Mouse (Mus musculus) large intestine, adult 2 months (tissue): ENCODE measurements around the gene Klc1. TPM values are rescaled to one million over a fixed set of nuclear protein-coding genes. Genes with fewer than 3 reads are reported as not detected.

Experiments
- DNase-seq: peaks from one replicate; pipeline ENCODE4 v3.0.0-alpha.2; 2012; ENCODE audit warnings: low read depth, low spot score
- WGBS: fragments of 180-500 bp; shearing (Covaris S2); methylation state at CpG from one replicate; pipeline ENCODE4 v1.1.7; 2018; 5-methylcytosine and 5-hydroxymethylcytosine counted together
- polyA plus RNA-seq: library from polyadenylated mRNA; depleted of rRNA; stranded (reverse); fragments of >200 nt; gene quantifications from 2 replicates; pipeline ENCODE4 v1.2.3, GENCODE M21; 2012

The Klc1 gene
- polyA plus RNA-seq, 1 experiment: 34.2 TPM

DNA sequence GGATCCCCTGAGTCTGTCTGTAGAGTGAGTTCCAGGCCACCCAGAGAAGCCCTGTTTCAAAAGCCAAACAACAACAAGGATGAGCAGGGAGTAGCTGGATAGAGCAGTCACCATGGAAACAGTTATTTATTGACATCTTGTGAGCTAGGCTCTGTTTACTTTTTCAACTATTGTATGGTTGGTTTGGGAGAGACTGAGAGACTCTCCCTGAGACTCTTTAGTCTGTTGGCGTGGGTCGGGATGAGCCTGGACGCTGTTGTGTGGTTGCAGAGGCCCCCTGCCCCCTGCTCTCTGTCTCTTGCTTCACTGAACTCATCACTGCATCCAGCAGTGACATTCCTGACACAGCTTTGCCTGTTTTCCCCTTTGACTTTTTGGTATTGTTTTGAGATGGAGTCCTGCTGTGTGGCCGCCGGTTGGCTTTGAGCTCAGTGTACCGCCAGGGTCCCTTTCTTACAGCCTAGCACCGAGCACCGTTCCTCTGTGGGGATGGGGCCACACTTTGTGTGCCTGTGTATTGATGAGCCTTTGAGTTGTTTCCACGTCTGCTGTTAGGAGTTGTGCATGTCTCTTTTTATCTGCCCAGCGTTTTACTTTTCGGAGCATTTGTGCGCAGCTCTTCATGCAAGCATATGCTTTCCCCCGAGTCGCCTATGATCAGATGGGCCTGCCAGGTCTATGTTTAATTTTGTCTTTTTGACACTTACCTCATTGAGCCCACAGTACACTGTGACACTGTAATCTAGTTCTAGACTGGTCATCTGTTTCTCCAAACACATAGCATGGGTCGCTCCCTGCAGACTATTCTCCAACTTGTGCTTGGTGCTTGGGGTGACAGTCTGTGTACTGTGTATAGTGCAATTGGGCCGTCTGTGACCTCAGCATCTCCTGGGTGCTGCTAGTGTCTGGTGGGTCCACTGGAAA lies 7.9 kb downstream of the Klc1 start:
- DNase-seq: no peak
- 69% methylated on average over 16 of the region's 16 CpGs for WGBS

DNA sequence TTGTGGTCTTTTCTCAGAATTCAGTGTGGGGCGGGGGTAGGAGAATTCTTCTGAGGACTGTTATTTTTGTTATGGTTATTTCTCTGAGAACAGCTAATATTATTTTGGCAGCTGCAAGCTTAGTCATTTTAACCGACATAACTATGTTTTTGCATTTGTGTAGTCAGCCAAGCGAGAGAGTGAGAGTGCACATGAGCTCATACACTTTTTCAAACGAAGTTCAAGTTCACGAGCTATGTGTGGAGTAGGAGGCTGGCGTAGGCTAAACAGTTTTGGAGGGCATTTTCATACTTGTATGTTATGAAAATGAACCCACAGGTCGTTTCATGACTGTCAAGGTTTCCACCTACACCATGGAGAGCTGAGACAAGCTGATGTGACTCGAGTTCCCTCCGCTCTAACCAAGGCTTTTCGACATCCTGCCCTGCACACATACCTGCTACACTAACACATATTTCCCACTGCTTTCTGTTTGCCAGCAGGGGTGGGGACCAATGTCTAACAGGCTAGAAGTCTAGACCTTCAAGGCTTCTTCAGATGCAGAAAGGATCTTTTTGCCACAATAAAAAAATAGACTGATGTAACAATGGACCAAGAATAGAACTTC lies 9.8 kb downstream of the Klc1 start:
- DNase-seq: no peak
- 71% methylated on average over 10 of the region's 10 CpGs for WGBS

DNA sequence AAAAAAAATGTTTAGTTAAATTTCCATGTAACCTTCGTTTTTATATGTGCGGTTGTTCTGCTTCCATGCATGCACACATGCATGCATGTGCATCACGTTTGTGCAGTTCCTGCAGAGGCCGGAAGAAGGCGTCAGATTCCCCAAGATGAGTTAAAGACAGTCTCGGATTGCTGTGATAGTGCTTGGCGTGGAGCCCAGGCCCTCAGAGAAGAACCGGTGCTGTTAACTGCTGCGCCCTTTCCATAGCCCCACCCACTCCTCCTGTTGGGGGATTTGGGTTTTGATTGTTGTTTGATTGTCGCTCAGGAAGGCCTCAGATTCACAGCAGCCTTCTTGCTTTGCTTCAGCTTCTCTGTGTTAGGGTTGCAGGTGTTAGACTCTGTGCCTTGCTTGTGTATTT lies 10.7 kb downstream of the Klc1 start:
- no peak for DNase-seq
- WGBS: 13% methylated on average over 10 of the region's 10 CpGs

DNA sequence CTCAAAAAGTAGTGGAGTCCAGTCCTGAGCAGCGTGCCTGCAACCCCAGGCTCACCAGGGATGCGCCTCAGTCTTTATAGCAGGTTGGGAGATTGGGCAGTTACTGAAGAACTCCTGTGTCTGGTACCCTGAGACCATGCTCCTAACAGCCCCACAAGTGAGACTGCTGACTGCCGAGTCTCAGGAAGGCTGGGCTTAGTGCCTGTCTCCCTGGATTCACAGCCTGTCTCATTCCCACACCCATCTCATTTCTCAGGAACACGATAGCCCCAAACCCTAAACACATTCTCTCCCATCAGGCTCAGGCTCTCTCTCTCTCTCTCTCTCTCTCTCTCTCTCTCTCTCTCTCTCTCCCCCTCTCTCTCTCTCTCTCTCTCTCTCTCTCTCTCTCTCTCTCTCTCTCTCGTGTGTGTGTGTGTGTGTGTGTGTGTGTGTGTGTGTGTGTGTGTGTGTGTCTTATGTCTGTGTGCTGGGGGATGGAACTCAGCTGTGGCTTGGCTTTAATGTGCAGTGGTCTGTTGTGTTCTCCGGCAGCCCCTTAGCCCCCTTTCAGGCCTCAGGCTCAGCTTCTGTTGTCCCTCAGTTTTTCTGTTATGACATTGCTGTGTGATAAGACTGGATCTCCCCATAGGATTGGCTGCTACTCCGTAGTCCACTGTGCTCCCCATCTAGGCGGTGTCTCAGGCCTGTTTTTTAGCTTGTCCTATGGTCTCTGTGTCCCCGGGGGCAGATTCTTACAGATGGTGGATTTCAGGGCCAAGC lies 11.3 kb downstream of the Klc1 start:
- no peak for DNase-seq
- WGBS: 51% methylated on average over 8 of the region's 9 CpGs

DNA sequence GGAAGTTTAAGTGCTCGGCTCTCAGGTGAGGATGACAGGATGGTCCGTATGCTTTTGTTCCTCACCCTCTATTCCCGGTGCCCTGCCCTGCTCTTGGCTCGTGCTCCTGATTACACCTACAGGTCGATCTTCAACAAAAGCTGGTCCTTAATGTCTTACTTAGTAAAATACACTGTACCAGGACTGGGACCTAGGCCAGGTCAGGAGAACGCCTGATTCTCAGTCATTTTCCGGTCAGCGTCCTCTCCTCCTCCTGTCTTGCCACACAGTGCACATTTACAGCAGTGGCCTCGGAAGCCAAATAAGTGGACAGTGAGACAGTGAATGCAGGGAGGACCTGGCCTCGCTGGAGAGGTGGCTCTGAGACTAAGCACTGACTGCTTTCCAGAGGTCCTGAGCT lies 12.0 kb downstream of the Klc1 start:
- no peak for DNase-seq
- 76% methylated on average over 10 of the region's 10 CpGs for WGBS

DNA sequence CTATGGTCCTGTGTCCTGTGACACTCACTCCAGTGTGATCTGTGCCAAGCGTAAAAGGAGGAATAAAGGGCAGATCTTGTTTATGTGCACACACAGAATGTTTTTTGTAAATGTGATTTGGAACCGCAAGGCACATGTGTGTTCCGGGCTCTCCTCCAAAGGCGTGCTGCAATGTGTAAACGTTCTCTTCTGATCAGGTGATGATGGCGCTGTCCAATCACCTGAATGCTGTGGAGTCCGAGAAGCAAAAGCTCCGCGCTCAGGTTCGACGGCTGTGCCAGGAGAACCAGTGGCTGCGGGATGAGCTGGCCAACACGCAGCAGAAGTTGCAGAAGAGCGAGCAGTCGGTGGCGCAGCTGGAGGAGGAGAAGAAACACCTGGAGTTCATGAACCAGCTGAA lies 15.5 kb downstream of the Klc1 start:
- 81% methylated on average over 16 of the region's 16 CpGs for WGBS
- no peak for DNase-seq

DNA sequence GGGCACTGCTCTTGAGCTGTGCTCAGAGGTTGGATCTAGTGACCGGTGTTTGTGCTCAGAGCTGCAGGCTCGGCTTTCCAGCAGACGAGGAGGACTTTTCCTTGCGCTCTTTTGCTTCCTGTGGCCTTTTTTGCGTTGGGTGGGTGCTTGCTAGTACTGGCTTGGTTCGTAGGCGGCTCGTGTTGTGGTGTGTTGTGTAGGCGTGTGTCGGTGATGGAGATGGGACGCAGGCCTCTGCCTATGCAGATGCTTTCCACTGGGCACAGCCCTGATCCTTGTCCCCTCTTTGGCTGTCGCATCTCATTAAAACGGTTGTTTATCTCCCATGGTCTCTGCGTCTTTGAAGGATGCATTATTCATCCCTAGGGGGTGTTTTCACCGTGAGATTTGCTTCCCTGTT lies 16.2 kb downstream of the Klc1 start:
- WGBS: 88% methylated on average over 15 of the region's 15 CpGs
- DNase-seq: no peak

DNA sequence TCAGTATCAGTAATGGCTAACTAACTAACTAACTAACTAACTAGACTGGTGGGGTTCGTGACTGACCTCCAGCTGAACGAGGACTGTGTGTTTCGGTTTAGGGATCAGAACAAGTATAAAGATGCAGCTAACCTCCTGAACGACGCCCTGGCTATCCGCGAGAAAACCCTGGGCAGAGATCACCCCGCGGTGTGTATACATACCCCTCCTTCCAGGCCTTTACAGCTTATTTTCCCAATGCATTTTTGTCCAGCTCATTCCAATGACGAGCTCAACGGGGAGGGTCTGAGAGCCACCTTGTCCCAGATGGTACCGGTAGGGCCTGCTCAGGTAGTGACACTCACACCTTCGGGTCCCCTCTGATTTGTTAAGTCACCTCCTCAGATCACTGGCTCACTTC lies 19.3 kb downstream of the Klc1 start:
- WGBS: 76% methylated on average over 13 of the region's 13 CpGs
- DNase-seq: no peak

DNA sequence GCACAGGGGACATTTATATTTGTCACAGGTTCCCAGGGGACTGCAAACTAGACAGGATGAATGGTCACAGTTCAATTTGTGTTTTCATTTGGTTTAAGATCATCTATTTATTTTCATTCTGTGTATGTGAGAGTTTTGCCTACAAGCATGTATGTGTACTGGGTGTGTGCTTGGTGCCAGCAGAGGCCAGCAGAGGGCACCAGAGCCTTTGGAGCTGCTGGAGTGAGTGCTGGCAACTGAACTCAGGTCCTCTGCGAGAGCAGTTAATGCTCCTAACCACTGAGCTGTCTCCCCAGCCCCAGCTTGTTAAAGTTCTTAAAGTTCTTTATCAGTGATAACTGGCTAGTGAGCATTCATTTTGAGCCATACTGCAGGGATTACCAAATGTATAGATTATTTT lies 20.9 kb downstream of the Klc1 start:
- 89% methylated on average over 1 of the region's 1 CpGs for WGBS
- no peak for DNase-seq

DNA sequence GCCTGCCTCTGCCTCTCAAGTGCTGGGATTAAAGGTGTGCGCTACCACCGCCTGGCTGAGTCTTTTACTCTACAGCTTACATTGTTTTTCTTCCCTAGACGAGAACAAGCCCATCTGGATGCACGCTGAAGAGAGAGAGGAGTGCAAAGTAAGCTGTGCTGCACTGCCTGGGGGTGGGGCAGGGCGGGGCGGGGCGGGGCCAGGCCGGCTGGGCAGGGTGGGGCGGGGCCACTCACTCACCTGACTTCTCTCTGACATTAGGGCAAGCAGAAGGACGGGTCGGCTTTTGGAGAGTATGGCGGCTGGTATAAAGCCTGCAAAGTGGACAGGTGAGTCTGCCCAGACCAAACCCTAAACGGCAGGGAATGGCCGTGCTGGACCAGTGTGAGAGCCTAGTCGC lies 26.5 kb downstream of the Klc1 start:
- 37% methylated on average over 15 of the region's 15 CpGs for WGBS

DNA sequence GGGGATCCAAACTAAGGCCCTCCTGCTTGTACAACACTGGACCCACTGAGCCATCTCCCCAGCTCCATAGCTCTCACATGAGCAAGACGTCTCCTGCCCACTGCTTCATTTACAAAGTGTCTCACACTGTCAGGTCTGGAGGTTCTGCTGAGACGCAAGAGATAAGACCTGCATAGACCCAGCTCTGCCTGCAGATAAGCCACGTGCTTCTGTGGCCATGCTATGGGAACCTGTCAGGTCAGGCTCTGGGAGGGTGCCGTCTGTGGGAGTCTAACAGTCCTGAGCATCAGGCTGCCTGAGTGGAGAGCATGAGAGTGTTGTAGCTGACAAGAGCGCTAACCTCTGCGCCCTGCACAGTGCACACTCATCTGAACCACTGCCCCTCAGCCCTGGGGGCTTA lies 28.4 kb downstream of the Klc1 start:
- WGBS: 92% methylated on average over 6 of the region's 6 CpGs
- no peak for DNase-seq

More for the DNA sequence above, 26.5 kb downstream of the Klc1 start:
- DNase-seq: no peak

DNA sequence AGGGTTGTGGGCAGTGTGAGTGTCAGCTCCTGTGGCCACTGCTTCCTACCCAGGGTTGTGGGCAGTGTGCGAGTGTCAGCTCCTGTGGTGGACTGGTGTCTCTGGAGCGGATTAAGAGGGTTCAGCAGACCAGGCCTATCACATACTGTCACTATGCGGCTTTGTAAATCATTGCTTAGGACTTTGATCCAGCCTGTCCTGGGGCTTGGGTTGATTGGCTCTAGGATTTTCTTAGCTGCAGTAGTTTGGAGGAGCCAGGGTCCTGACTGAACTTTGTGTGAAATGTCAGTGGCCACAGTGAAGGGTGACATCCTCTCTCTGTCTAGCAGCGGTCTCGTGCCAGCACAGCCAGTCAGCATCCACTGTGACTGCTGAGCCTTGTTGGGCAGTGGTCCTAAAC lies 31.4 kb downstream of the Klc1 start:
- WGBS: 87% methylated on average over 5 of the region's 5 CpGs
- DNase-seq: no peak

DNA sequence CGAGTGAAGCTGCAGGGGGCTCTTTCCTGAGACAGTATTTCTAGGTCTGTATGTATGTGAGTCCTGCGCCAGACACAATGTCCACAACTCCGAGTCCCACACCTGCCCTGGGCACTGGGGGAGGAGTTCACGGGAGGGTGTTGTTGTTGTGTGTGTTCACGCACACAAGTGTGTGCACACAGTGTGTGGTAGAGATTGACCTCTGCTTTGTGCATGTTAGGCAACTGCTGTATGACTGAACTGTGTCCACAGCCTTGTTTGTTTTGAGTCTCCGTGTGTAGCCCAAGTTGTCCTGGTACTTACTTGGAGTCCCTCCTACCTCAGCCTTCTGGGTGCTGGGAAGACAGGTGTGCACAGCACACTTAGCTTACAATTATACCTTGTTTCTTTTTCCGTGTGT lies 32.0 kb downstream of the Klc1 start:
- DNase-seq: no peak
- 81% methylated on average over 7 of the region's 7 CpGs for WGBS

DNA sequence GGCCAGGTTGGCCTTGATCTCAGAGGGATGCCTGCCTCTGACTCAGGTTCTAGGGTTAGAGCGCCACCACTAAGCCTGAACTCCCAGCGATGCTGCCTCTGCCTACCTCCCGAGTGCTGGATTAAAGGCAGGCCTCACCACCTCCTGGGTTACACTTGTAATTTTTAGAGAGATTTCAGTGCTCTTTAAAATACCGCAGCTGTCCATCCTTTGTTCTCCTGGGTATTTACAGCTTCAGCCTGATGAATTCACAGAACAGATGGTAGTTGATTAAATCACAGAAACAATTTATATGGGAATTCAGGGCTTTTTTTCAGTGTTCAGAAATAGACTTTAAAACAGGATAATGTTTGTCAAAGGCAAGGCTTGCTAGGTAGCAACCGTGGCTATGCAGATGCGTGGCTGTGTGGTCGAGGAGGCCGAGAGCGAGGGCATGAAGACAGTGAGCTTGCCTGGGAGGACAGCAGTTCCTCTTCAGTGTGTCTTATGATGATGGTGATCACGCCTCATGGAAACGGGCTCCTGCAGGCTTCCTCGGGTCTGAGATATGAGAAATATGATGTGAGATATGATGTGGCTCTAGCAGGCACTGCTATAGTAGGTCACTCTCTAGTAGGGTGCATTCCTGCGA lies 32.9 kb downstream of the Klc1 start:
- WGBS: 91% methylated on average over 13 of the region's 13 CpGs
- DNase-seq: no peak

DNA sequence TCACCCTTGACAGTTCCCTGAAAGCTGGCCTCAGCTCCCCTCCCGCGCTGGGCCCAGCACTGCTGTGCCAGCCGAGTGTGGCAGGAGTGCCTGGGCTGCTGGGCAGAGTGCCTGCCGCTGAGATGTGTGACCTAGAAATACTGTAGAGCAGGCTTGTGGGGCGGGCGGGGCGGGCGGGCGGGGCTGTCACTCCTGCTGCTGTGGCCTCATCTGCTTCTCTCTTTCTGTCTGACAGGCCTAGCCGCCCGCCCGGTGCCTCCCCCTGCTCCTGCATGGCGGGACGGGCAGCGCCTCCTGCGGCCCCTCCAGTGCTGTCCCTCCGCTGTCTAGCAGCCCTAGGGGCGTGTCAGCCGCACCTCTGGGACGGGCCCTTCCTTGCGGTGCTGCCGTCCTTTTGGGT lies 35.5 kb downstream of the Klc1 start:
- no peak for DNase-seq
- WGBS: 38% methylated on average over 22 of the region's 22 CpGs

DNA sequence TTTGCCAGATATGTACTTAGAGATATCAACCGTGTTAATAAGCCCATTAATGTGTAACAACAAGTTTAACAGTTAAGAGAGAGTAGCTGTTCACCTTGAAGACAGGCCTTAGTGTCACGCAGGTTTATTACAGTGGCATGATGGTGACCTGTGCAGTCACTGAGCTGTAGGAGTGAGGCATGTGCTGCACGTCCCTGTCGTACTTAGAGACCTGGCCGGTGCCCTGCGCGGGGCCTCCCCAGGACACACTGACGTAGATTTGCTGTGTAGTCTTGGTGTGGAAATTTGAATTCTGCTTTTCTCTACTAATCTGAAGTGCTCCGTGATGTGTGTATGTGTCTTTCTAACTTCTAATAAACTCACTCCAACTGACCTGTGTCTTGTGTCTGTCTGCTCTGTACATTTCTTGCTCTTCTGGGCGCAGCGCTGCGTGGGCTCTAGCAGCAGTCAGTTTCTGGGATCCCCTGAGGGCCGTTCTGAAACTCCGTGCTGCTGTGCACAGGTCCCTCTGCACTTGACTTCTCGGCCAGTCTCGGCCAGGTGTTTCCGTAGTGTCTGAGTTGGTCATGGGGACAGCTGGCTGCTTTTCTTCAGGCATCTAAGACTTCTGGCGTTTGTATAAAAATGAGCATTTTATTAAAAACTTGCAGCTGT lies 36.0 kb downstream of the Klc1 start:
- 86% methylated on average over 18 of the region's 18 CpGs for WGBS
- DNase-seq: no peak

DNA sequence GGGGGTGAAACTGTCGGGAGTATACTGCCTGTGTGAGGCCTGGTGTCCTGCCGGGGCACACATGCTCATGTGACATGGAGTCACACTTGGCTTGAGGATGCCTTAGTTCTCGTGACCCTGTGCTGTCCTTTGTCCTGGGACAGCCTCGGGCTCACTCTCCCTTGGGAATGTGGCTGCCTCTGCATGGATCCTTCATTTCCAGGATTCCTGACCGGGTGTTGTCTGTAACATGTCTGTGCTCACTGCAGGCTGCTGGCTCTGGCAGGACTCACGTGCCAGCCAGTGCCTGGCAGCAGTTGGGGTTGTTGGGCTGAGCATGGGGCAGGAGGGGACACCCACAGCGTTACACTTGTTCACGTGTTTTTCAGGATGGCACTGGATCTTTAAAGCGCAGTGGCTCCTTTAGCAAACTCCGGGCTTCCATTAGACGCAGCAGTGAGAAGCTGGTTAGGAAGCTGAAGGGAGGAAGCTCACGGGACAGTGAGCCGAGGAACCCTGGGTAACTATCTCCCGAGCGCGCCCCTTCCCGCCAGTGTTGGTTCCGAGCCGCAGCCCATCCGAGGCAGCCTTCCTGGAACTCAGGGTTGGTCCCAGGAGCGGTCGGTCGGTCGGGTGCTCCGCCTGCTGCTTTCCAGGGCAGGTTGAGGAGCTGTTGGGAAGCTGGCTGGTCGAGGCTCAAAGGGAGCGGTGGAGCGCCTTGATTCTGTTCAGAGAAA lies 36.7 kb downstream of the Klc1 start:
- WGBS: 92% methylated on average over 28 of the region's 28 CpGs
- DNase-seq: no peak

DNA sequence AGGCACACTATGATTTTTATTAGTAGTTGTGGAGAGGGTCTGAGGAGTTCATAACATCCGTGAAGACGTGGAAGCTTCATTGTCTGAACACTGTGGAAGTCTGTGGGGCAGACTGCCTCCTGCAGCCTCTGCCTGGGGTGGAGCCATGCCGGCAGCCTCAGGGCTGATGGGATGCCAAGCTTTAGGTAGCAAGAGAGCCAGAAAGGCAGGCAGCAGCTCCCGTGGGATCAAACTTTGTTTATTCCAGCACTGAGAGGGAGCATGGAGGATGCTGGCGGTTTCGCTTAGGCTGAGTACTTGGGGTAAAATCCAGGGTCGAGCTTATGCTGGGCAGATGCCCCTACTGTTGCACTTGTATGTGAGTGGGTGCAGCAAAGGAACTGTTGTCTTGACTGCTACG lies 38.6 kb downstream of the Klc1 start:
- no peak for DNase-seq
- WGBS: 72% methylated on average over 8 of the region's 8 CpGs

DNA sequence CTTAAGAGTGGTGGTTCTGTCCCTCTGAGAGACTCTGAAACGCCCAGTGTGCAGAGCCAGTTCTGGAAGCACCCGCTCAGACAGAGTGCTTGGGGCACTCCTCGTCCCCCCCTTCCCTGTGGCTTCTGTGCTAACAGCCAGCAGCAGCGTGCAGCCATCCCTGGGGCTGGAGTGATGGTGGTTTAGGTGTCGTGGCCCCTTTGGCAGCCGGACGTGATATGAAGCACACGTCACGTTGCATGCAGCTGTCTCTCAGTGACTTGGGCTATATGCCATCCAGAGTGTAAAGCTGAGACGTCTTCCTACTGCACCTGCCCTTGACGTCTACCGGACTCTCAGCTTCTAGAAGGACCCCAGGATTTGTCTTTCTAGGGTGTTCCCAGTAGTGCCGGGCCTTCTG lies 39.8 kb downstream of the Klc1 start:
- DNase-seq: no peak
- WGBS: 91% methylated on average over 13 of the region's 13 CpGs
